Mouse (Mus musculus) MEL (cell line): ENCODE measurements around the gene Gm13691. TPM values are rescaled to one million over a fixed set of nuclear protein-coding genes. Genes with fewer than 3 reads are reported as not detected.
A peak's percentile ranks its signal among the peaks of the same experiment; 100 is the strongest.

Experiments
- DNase-seq: peaks from one replicate; pipeline ENCODE4 v3.0.0; 2011; ENCODE audit warnings: low read depth, low spot score
- H3K27ac ChIP-seq: 2 replicates; pipeline ENCODE4 v1.5.1; 2012; ENCODE audit warnings: low read depth, mild to moderate bottlenecking, control low read depth, low read length, moderate library complexity; ENCODE audit not compliant: control insufficient read depth
- H3K27me3 ChIP-seq, 2 experiments: fragments of 150-350 bp in 1 of 2; sonication (generic) in 1 of 2; 2 replicates each; pipeline ENCODE4 v1.6.1; 2012; ENCODE audit warnings: low read length in 2 of 2, mild to moderate bottlenecking in 2 of 2, improper control_type of control experiment in 1 of 2, moderate library complexity in 1 of 2; ENCODE audit not compliant: insufficient read depth in 2 of 2, control insufficient read depth in 1 of 2
- H3K36me3 ChIP-seq, 2 experiments: 2 replicates each; pipeline ENCODE4 v1.6.1; 2012 to 2014; ENCODE audit warnings: low read length in 2 of 2, improper control_type of control experiment in 1 of 2, inconsistent platforms in 1 of 2, mild to moderate bottlenecking in 1 of 2; ENCODE audit not compliant: insufficient read depth in 2 of 2, control insufficient read depth in 1 of 2
- H3K4me1 ChIP-seq, 2 experiments: fragments of 150-350 bp in 1 of 2; sonication (generic) in 1 of 2; 2 replicates each; pipeline ENCODE4 v1.6.1; 2012; ENCODE audit warnings: low read length in 2 of 2, improper control_type of control experiment in 1 of 2, mild to moderate bottlenecking in 1 of 2; ENCODE audit not compliant: insufficient read depth in 2 of 2, control insufficient read depth in 1 of 2
- H3K4me3 ChIP-seq, 2 experiments: fragments of 150-350 bp in 1 of 2; sonication (generic) in 1 of 2; 2 replicates each; pipeline ENCODE4 v1.5.1; 2012; ENCODE audit warnings: low read depth in 2 of 2, low read length in 2 of 2, mild to moderate bottlenecking in 2 of 2, moderate library complexity in 2 of 2, control low read depth in 1 of 2, improper control_type of control experiment in 1 of 2; ENCODE audit not compliant: control insufficient read depth in 1 of 2, insufficient read depth in 1 of 2
- H3K79me2 ChIP-seq: 2 replicates; pipeline ENCODE4 v1.6.1; 2012; ENCODE audit warnings: mild to moderate bottlenecking, low read length, moderate library complexity; ENCODE audit not compliant: control insufficient read depth, poor library complexity, insufficient read depth
- H3K9ac ChIP-seq: 2 replicates; pipeline ENCODE4 v1.6.1; 2012; ENCODE audit warnings: low read depth, mild to moderate bottlenecking, control low read depth, low read length, moderate library complexity; ENCODE audit not compliant: control insufficient read depth, poor library complexity, severe bottlenecking
- H3K9me3 ChIP-seq: fragments of 150-350 bp; sonication (generic); replicated peaks from 2 replicates; pipeline ENCODE4 v1.6.1; 2012; ENCODE audit warnings: mild to moderate bottlenecking, low read length, improper control_type of control experiment, moderate library complexity; ENCODE audit not compliant: insufficient read depth
- CHD1 ChIP-seq: IDR thresholded peaks from 2 replicates; pipeline ENCODE4 v1.6.1; 2012; ENCODE audit warnings: low read depth, mild to moderate bottlenecking, inconsistent platforms, low read length, improper control_type of control experiment
- CTCF ChIP-seq, 3 experiments: IDR thresholded peaks in 2 of 3; conservative IDR thresholded peaks in 1 of 3; 2 replicates each; pipeline ENCODE4 v1.5.1; 2011 to 2012; ENCODE audit warnings: low read length in 3 of 3, low read depth in 2 of 3, mild to moderate bottlenecking in 2 of 3, improper control_type of control experiment in 1 of 3, inconsistent platforms in 1 of 3, mixed read lengths in 1 of 3, moderate library complexity in 1 of 3; ENCODE audit not compliant: control insufficient read depth in 1 of 3, insufficient read depth in 1 of 3, poor library complexity in 1 of 3, severe bottlenecking in 1 of 3
- GABPA ChIP-seq: IDR thresholded peaks from 2 replicates; pipeline ENCODE4 v1.6.1; 2012; ENCODE audit warnings: low read depth, mild to moderate bottlenecking, inconsistent platforms, low read length, improper control_type of control experiment, moderate library complexity
- MAFK ChIP-seq: IDR thresholded peaks from 2 replicates; pipeline ENCODE4 v1.6.1; 2011; ENCODE audit warnings: low read depth, mild to moderate bottlenecking, low read length, improper control_type of control experiment, borderline replicate concordance
- MAX ChIP-seq: IDR thresholded peaks from 2 replicates; pipeline ENCODE4 v1.6.1; 2011; ENCODE audit warnings: low read length, improper control_type of control experiment
- POLR2A ChIP-seq, 2 experiments: IDR thresholded peaks; 2 replicates each; pipeline ENCODE4 v1.6.1; 2011 to 2012; ENCODE audit warnings: low read length in 2 of 2, mild to moderate bottlenecking in 2 of 2, control low read depth in 1 of 2, improper control_type of control experiment in 1 of 2, low read depth in 1 of 2, moderate library complexity in 1 of 2; ENCODE audit not compliant: control insufficient read depth in 1 of 2, insufficient read depth in 1 of 2, poor library complexity in 1 of 2
- POLR2AphosphoS2 ChIP-seq: IDR thresholded peaks from 2 replicates; pipeline ENCODE4 v1.6.1; 2011; ENCODE audit warnings: low read length, improper control_type of control experiment
- POLR2AphosphoS5 ChIP-seq: IDR thresholded peaks from 2 replicates; pipeline ENCODE4 v1.6.1; 2012; ENCODE audit warnings: low read depth, borderline replicate concordance, mild to moderate bottlenecking, inconsistent platforms, low read length, moderate library complexity, mixed read lengths
- SMC3 ChIP-seq: IDR thresholded peaks from 2 replicates; pipeline ENCODE4 v1.6.1; 2011; ENCODE audit warnings: low read depth, low read length, improper control_type of control experiment
- TAL1 ChIP-seq: IDR thresholded peaks from 2 replicates; pipeline ENCODE4 v1.6.1; 2012; ENCODE audit warnings: mild to moderate bottlenecking, inconsistent platforms, low read length, moderate library complexity, mixed read lengths
- TBP ChIP-seq: IDR thresholded peaks from 2 replicates; pipeline ENCODE4 v1.8.0; 2011; ENCODE audit warnings: low read depth, low read length, improper control_type of control experiment
- TCF12 ChIP-seq: IDR thresholded peaks from 2 replicates; pipeline ENCODE4 v1.6.1; 2014; ENCODE audit warnings: low read depth, mild to moderate bottlenecking, inconsistent platforms, low read length, improper control_type of control experiment, moderate library complexity
- USF1 ChIP-seq: IDR thresholded peaks from 2 replicates; pipeline ENCODE4 v1.6.1; 2014; ENCODE audit warnings: low read depth, mild to moderate bottlenecking, inconsistent platforms, low read length, improper control_type of control experiment, moderate library complexity
- USF2 ChIP-seq, 2 experiments: IDR thresholded peaks; 2 replicates each; pipeline ENCODE4 v1.6.1; 2011 to 2012; ENCODE audit warnings: improper control_type of control experiment in 2 of 2, low read length in 2 of 2, borderline replicate concordance in 1 of 2, inconsistent platforms in 1 of 2, low read depth in 1 of 2, mild to moderate bottlenecking in 1 of 2; ENCODE audit not compliant: insufficient read depth in 1 of 2
- ZC3H11A ChIP-seq: IDR thresholded peaks from 2 replicates; pipeline ENCODE4 v1.6.1; 2012; ENCODE audit warnings: low read depth, mild to moderate bottlenecking, inconsistent platforms, low read length, improper control_type of control experiment
- ZKSCAN1 ChIP-seq: IDR thresholded peaks from 2 replicates; pipeline ENCODE4 v1.6.1; 2012; ENCODE audit warnings: low read depth, mild to moderate bottlenecking, inconsistent platforms, low read length, improper control_type of control experiment, moderate library complexity
- ZNF384 ChIP-seq: IDR thresholded peaks from 2 replicates; pipeline ENCODE4 v1.6.1; 2012; ENCODE audit warnings: low read depth, mild to moderate bottlenecking, inconsistent platforms, low read length, improper control_type of control experiment
- polyA plus RNA-seq, 2 experiments: library from polyadenylated mRNA; stranded (reverse) in 1 of 2; unstranded in 1 of 2; fragments of >175 nt in 1 of 2; fragments of >200 nt in 1 of 2; gene quantifications; 2 replicates each; pipeline versions ENCODE4 v1.2.1 to v1.2.4; 2012; ENCODE audit warnings: low replicate concordance in 2 of 2, low read depth in 1 of 2; ENCODE audit not compliant: insufficient read length in 2 of 2, insufficient read depth in 1 of 2, missing spikeins in 1 of 2
- total RNA-seq: library from RNA; depleted of rRNA; stranded (reverse); fragments of 300-350 nt; gene quantifications from 2 replicates; pipeline ENCODE4 v1.2.3, GENCODE M21; 2012

The Gm13691 gene
- total and polyA plus RNA-seq, 3 experiments = 0.08 TPM; not detected in 1

DNA sequence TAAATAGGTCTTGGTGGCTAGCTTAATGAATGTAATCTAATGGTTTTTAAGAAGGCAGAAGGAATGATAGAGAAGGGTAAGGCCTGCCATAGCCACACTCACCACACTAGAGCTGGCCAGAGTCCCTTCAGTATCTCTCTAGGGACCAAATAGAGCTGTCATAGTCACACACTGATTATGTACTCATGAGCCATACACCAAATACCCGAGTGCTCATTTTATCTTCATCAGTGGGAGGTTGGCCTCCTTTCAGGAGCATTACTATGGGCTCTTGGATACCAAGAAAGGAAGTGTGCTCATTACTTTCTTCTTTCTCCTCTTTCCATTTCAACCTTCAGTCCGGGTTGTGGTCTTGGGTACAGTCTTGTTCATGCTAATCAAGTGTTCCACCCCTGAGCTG, 31.6 kb downstream of the Gm13691 start:
- DNase-seq = peak; percentile 9
- H3K27me3 ChIP-seq = no peaks in the 10 kb centered on the region
- H3K4me1 ChIP-seq = no peaks in the 10 kb centered on the region
- no peak for TF ChIP-seq MAFK
- TF ChIP-seq USF1 = no peak
- no peak for TF ChIP-seq CTCF (IDR thresholded peaks at IDR 0.05 in 2 of 3, conservative IDR thresholded peaks at IDR 0.05 in 1 of 3; ENCODE audit: control insufficient read depth in 1 of 3, insufficient read depth in 1 of 3, low read depth in 2 of 3, low read length in 3 of 3, poor library complexity in 1 of 3, severe bottlenecking in 1 of 3)
- H3K79me2 ChIP-seq = no peaks in the 10 kb centered on the region
- H3K4me3 ChIP-seq = no peak overlapping the region
- no peaks in the 10 kb centered on the region for H3K36me3 ChIP-seq
- H3K9ac ChIP-seq = no peak overlapping the region
- H3K27ac ChIP-seq = no peak overlapping the region
- no peaks in the 10 kb centered on the region for H3K9me3 ChIP-seq

DNA sequence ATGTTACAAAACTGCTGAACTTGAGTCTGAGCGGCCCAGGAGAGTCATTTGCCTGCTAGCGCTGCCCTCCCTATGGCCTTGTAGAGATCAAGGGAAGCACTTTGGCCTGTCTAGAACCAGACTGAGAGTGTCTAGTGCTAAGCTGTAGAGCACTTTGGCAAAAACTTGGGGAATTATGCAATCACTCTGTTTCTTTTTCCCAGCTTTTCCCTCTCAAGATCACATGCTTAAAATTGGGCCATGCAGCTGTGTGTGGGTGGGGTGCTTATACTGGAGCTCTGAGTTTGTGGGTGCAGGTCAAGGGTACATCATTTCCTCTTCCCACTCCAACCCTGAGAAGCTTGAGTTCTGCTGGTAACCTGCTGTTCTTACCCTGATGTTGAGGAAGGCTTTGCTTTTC, 32.6 kb downstream of the Gm13691 start:
- Histone ChIP-seq H3K9ac (no peak overlapping the region), H3K79me2 (no peaks in the 10 kb centered on the region), H3K9me3 (no peaks in the 10 kb centered on the region), H3K4me3 (no peak overlapping the region), H3K36me3 (no peaks in the 10 kb centered on the region), H3K27ac (no peak overlapping the region), H3K4me1 (no peaks in the 10 kb centered on the region), H3K27me3 (no peaks in the 10 kb centered on the region)
- TF ChIP-seq TAL1 (no peak), ZKSCAN1 (no peak), USF2 (IDR thresholded peaks at IDR 0.05; ENCODE audit: borderline replicate concordance in 1 of 2, insufficient read depth in 1 of 2, low read depth in 1 of 2, low read length in 2 of 2) (no peak), MAFK (no peak), GABPA (no peak)
- no peak for DNase-seq

DNA sequence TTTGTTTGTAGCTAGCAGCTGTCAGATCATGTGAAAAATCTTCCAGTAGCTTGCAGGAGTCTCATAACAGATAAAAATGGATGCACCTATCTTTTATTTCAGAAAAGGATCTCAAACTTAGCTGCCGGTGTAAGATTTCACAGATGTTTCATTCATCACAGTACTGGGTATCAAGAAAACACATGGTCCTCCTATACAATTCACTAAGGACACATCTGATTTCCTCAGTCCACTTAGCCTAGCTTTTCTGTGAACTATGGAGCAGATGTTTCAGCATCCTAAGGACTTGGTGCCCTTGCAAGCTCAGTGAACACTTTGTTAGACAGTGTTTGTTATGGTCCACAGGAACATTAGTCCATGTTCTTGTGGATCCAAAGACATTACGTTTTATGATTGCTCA, 33.0 kb downstream of the Gm13691 start:
- no peaks in the 10 kb centered on the region for H3K9me3 ChIP-seq
- TF ChIP-seq ZC3H11A (no peak), MAX (no peak), POLR2AphosphoS5 (no peak), TBP (no peak), POLR2A (IDR thresholded peaks at IDR 0.05; ENCODE audit: control insufficient read depth in 1 of 2, insufficient read depth in 1 of 2, low read depth in 1 of 2, low read length in 2 of 2, poor library complexity in 1 of 2) (no peak), TCF12 (no peak), POLR2AphosphoS2 (no peak), SMC3 (no peak), CHD1 (no peak), ZNF384 (no peak), USF1 (no peak)
- TF ChIP-seq, all 39 proteins: peak for 0
- no peak for DNase-seq
- H3K4me1 ChIP-seq = no peaks in the 10 kb centered on the region
- H3K27ac ChIP-seq = no peak overlapping the region
- no peaks in the 10 kb centered on the region for H3K79me2 ChIP-seq
- H3K9ac ChIP-seq = no peak overlapping the region
- H3K4me3 ChIP-seq = no peak overlapping the region
- no peaks in the 10 kb centered on the region for H3K27me3 ChIP-seq
- no peaks in the 10 kb centered on the region for H3K36me3 ChIP-seq
